Mouse (Mus musculus) Patski (cell line): Measurements from ENCODE around the gene Irf6. TPM values are rescaled to one million over a fixed set of nuclear protein-coding genes. Genes with fewer than 3 reads are reported as not detected.

Experiments
- ATAC-seq: fragments of 100-300 bp; one replicate; pipeline ENCODE4 v1.8.0; 2021
- CTCF ChIA-PET: fragments of 350-600 bp; sonication (Branson Sonifier 250); formaldehyde crosslinking; loops from one replicate; lab custom pipeline; 2022; ENCODE audit warnings: inconsistent platforms; lab: Charles Lee
- POLR2A ChIA-PET: fragments of 350-600 bp; sonication (Branson Sonifier 250); formaldehyde crosslinking; loops from one replicate; lab custom pipeline; 2022; ENCODE audit warnings: antibody characterized with exemption, inconsistent platforms; lab: Charles Lee
- DNase-seq: peaks from one replicate; pipeline ENCODE4 v3.0.0-alpha.2; 2011; ENCODE audit warnings: low read depth, low spot score
- H3K27me3 ChIP-seq: fragments of 371-371 bp; one replicate; pipeline ENCODE4 v1.5.1; 2021
- CTCF ChIP-seq: fragments of 100-300 bp; IDR thresholded peaks from one replicate; pipeline ENCODE4 v1.5.1; 2021
- in situ Hi-C: fragments of 300-500 bp; cut with MboI; formaldehyde crosslinking; loops from 3 replicates; pipeline ENCODE4 v1.11.1; 2018; ENCODE audit warnings: low pct_unique_long_range_greater_than_20kb, mixed read lengths
- polyA plus RNA-seq: library from polyadenylated mRNA; unstranded; gene quantifications from one replicate; pipeline ENCODE4 v1.2.3, GENCODE M21; 2021

The Irf6 gene
- polyA plus RNA-seq, 1 experiment from 2014 or later, result 2.2 TPM

GRCm38 (mm10) chr1:193211371-193211770 is 58.5 kb downstream of the Irf6 start:
- in situ Hi-C loops, result no loop called here
- no peak for DNase-seq

GRCm38 (mm10) chr1:193214053-193214452 is 61.1 kb downstream of the Irf6 start:
- POLR2A ChIA-PET, result no interaction called here
- in situ Hi-C loops, result no loop called here
- H3K27me3 ChIP-seq, result no peaks in the 10 kb centered on the region
- TF ChIP-seq CTCF, result no peak
- CTCF ChIA-PET, result interaction anchor here (1.1 to 3.2 kb wide), 4 partner anchors 8 to 112 kb away, joined by 3 to 13 read pairs (median 3); no protein-coding TSS in a partner anchor
- DNase-seq, result no peak
- ATAC-seq, result no peak

More at GRCm38 (mm10) chr1:193211371-193211770, 58.5 kb downstream of the Irf6 start:
- no peak for ATAC-seq
- ChIA-PET POLR2A (no interaction called here), CTCF (no interaction called here)
- no peak for TF ChIP-seq CTCF
- H3K27me3 ChIP-seq, result no peaks in the 10 kb centered on the region

- no peak for ATAC-seq
- ChIA-PET POLR2A (no interaction called here), CTCF (interaction anchor here (1.2 to 3.2 kb wide), 2 partner anchors 9 to 27 kb away, joined by 3 to 13 read pairs; no protein-coding TSS in a partner anchor)
- no peak for DNase-seq
- in situ Hi-C loops, result no loop called here
- H3K27me3 ChIP-seq, result no peaks in the 10 kb centered on the region
- TF ChIP-seq CTCF, result no peak
Observed at GRCm38 (mm10) chr1:193216000-193216399, 63.1 kb downstream of the Irf6 start.

- CTCF ChIA-PET, result no interaction called here
- POLR2A ChIA-PET, result no interaction called here
- TF ChIP-seq CTCF, result no peak
- no peak for ATAC-seq
- H3K27me3 ChIP-seq, result no peaks in the 10 kb centered on the region
- no peak for DNase-seq
- in situ Hi-C loops, result no loop called here
Observed at GRCm38 (mm10) chr1:193220408-193220807, 67.5 kb downstream of the Irf6 start.

Other genes with a start within 250 kb of the Irf6 start
- gene Syt14, start 117.3 kb upstream of the Irf6 start, polyA plus RNA-seq, result 2.7 TPM
- 16.2 TPM for gene Diexf, start 22.8 kb upstream of the Irf6 start, polyA plus RNA-seq
- 7.3 TPM for gene A130010J15Rik, start 14.9 kb downstream of the Irf6 start, polyA plus RNA-seq
- gene Traf3ip3, start 48.6 kb downstream of the Irf6 start, polyA plus RNA-seq, result not detected
- 0.17 TPM for gene Lamb3, start 54.6 kb downstream of the Irf6 start, polyA plus RNA-seq
- gene Hsd11b1, start 111.0 kb downstream of the Irf6 start, polyA plus RNA-seq, result 0.19 TPM
- gene G0s2, start 120.1 kb downstream of the Irf6 start, polyA plus RNA-seq, result not detected
- 0.69 TPM for gene Camk1g, start 217.2 kb downstream of the Irf6 start, polyA plus RNA-seq